Mouse (Mus musculus) liver, postnatal 0 days (tissue): ENCODE measurements at regions not wholly inside any gene's neighbourhood (a gene's known extent, or its start where the extent isn't known, plus 50 kb on each side); places are given as distances from the start of the nearest gene placed in this dataset.

Experiments
- ATAC-seq: fragments of 200-750 bp; cut with Nextera tagmentation; 2 replicates; pipeline ENCODE4 v1.8.0; 2017; ENCODE audit warnings: mild to moderate bottlenecking, moderate library complexity
- DNase-seq: peaks from one replicate; pipeline ENCODE4 v3.0.0-alpha.2; 2016
- H3K27ac ChIP-seq: fragments of 300-500 bp; sonication (generic); 2 replicates; pipeline ENCODE4 v1.5.1; 2014; ENCODE audit warnings: antibody characterized with exemption, moderate library complexity, mild to moderate bottlenecking, low read depth
- H3K27me3 ChIP-seq: fragments of 300-500 bp; sonication (generic); 2 replicates; pipeline ENCODE4 v1.6.1; 2014; ENCODE audit warnings: low read length, control low read depth, mixed read lengths; ENCODE audit not compliant: insufficient read depth
- H3K36me3 ChIP-seq: fragments of 300-500 bp; sonication (generic); replicated peaks from 2 replicates; pipeline ENCODE4 v1.6.1; 2014; ENCODE audit warnings: mild to moderate bottlenecking, control low read depth, low read length, moderate library complexity, mixed read lengths; ENCODE audit not compliant: insufficient read depth
- H3K4me1 ChIP-seq: fragments of 300-500 bp; sonication (generic); 2 replicates; pipeline ENCODE4 v1.6.1; 2014; ENCODE audit warnings: antibody characterized with exemption, mild to moderate bottlenecking, control low read depth; ENCODE audit not compliant: insufficient read depth
- H3K4me2 ChIP-seq: fragments of 300-500 bp; sonication (generic); 2 replicates; pipeline ENCODE4 v1.6.1; 2014; ENCODE audit warnings: low read depth, mild to moderate bottlenecking, low read length, moderate library complexity, mixed read lengths
- H3K4me3 ChIP-seq: fragments of 300-500 bp; sonication (generic); 2 replicates; pipeline ENCODE4 v1.5.1; 2014; ENCODE audit warnings: low read depth, low read length
- H3K9ac ChIP-seq: fragments of 300-500 bp; sonication (generic); replicated peaks from 2 replicates; pipeline ENCODE4 v1.6.1; 2014; ENCODE audit warnings: mild to moderate bottlenecking, moderate library complexity
- H3K9me3 ChIP-seq: fragments of 300-500 bp; sonication (generic); 2 replicates; pipeline ENCODE4 v1.6.1; 2016; ENCODE audit warnings: mild to moderate bottlenecking, control low read depth, low read length, mixed read lengths
- CTCF ChIP-seq: sonication (generic); IDR thresholded peaks from 2 replicates; pipeline ENCODE4 v1.5.1; 2016; ENCODE audit warnings: antibody characterized with exemption, low read depth
- EP300 ChIP-seq: IDR thresholded peaks from 2 replicates; pipeline ENCODE4 v1.6.1; 2016; ENCODE audit warnings: antibody characterized with exemption, low read depth, mild to moderate bottlenecking
- WGBS: fragments of 180-500 bp; shearing (Covaris S2); extraction: QIAGEN DNeasy Blood & Tissue Kit; methylation state at CpG from one replicate; pipeline ENCODE4 v1.1.7; 2014; ENCODE audit not compliant: insufficient replicate concordance; 5-methylcytosine and 5-hydroxymethylcytosine counted together

DNA sequence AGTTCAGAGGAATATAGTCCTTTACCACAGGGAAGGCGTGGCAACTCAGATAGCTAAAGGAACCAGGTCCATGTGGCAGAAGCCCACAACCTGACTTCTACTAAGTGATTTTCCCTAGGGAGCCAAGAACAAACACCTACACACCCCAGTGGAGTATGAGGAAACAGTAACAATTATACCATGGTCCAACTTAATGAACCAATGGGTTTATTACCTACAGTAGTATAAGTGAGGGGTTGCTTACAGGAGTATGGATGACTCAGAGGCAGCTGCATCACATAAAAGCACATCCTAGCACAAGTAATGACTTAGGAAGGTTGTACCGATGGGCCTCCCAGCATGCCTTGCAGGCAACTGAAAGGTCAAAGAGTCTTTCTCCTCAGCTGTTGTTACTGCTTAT lies 98.7 kb upstream of the Cul1 start:
- Histone ChIP-seq H3K4me1 (no peaks in the 10 kb centered on the region), H3K27me3 (no peaks in the 10 kb centered on the region), H3K4me3 (no peak overlapping the region), H3K36me3 (no peaks in the 10 kb centered on the region), H3K4me2 (no peak overlapping the region), H3K27ac (no peak overlapping the region), H3K9ac (no peak overlapping the region), H3K9me3 (no peaks in the 10 kb centered on the region)
- TF ChIP-seq CTCF (no peak), EP300 (no peak)
- DNase-seq (no peak), ATAC-seq (no peak)
- 82% methylated on average over 2 of the region's 2 CpGs for WGBS

DNA sequence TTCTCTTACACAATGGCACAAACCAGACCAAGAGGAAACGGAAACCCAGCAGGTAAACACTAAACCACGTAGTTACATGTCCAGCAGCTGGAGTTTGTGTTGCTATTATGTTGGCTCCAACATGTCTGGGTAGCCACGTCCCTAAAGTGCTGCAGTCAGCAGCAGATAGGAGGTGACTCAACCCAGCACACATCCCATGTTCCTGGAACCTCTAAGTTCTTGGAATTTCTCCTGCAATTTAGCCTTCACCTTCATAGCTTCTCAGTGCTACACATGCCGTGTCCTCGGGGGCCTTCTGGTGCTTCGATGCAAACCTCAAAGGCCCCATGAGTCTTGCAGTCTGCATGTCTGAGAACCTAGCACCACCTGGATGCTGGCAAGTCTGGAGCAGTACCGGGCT lies 97.7 kb upstream of the Cul1 start:
- Histone ChIP-seq H3K4me2 (no peak overlapping the region), H3K27me3 (no peaks in the 10 kb centered on the region), H3K9ac (no peak overlapping the region), H3K4me3 (no peak overlapping the region), H3K9me3 (no peaks in the 10 kb centered on the region), H3K27ac (no peak overlapping the region), H3K4me1 (no peaks in the 10 kb centered on the region), H3K36me3 (no peaks in the 10 kb centered on the region)
- ATAC-seq (no peak), DNase-seq (no peak)
- TF ChIP-seq EP300 (no peak), CTCF (no peak)
- 72% methylated on average over 7 of the region's 7 CpGs for WGBS

DNA sequence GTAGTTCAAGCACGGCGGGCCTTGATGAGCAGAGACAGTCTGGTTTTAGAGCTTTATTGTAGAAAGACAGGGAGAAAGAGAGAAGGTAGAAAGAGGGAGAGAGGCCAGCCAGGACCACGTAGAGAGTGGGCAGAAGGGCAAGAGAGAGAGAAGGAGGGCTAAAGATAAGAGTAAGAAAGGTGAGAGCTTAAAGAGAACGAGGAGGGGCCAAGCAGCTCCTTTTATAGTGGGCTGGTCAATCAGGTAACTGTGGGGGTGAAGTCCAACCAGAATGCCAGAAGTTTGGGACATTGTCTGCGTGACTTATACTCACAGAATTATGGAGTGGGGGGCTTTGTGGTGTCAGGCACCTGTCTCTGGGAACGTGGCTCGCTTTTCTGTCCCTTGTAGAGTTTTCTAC lies 96.7 kb upstream of the Cul1 start:
- no peaks in the 10 kb centered on the region for H3K4me1 ChIP-seq
- H3K27me3 ChIP-seq: no peaks in the 10 kb centered on the region
- WGBS: 67% methylated on average over 7 of the region's 7 CpGs
- no peak overlapping the region for H3K9ac ChIP-seq
- no peaks in the 10 kb centered on the region for H3K9me3 ChIP-seq
- no peak overlapping the region for H3K27ac ChIP-seq
- no peaks in the 10 kb centered on the region for H3K36me3 ChIP-seq
- TF ChIP-seq EP300: no peak
- TF ChIP-seq CTCF: no peak
- no peak for ATAC-seq
- no peak for DNase-seq
- H3K4me2 ChIP-seq: no peak overlapping the region
- H3K4me3 ChIP-seq: no peak overlapping the region

DNA sequence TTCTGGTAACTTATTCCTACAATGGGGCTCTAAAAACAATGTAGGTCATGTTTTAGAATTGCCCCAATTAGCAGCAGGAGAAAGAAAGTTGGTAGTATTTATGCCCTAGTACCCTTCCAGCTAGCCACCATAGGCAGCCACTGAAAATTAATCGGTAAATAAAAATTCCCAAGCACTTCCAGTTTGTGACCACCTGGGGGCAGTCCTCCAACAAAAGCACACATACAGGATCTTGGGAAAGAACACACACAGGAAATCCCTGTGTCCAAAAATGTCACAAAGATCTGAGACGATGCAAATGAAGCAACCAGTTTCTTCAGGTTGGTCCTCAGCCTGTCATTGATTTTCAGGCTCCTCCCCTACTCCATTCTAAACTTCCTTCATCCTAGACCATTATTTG lies 94.5 kb upstream of the Cul1 start:
- no peaks in the 10 kb centered on the region for H3K27me3 ChIP-seq
- no peak overlapping the region for H3K9ac ChIP-seq
- no peak for TF ChIP-seq EP300
- peak; percentile 59 for TF ChIP-seq CTCF
- no peak overlapping the region for H3K4me2 ChIP-seq
- no peaks in the 10 kb centered on the region for H3K9me3 ChIP-seq
- 51% methylated on average over 2 of the region's 2 CpGs for WGBS
- no peak for ATAC-seq
- H3K27ac ChIP-seq: no peak overlapping the region
- no peaks in the 10 kb centered on the region for H3K36me3 ChIP-seq
- no peak overlapping the region for H3K4me3 ChIP-seq
- H3K4me1 ChIP-seq: no peaks in the 10 kb centered on the region
- no peak for DNase-seq

DNA sequence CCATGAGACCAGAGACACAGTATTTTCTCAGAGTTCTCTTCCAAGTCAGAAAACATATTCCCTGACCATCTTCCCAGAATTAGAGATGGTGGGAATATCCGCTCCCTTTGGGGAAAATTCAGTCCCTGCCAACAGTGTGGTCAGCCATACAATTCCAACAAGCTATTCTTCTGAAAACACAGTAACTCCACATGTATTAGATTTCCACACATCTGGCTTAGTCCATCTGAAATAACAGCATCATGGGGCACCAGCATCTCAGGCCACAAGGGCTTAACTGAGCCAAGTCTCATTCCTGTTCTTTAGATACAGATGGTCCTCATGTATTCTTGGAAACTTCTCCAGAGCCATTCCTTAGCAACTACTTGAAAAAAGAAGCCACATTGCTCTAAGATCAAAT lies 89.2 kb upstream of the Cul1 start:
- DNase-seq (no peak), ATAC-seq (no peak)
- Histone ChIP-seq H3K4me2 (no peak overlapping the region), H3K9ac (no peak overlapping the region), H3K4me1 (no peaks in the 10 kb centered on the region), H3K4me3 (no peak overlapping the region), H3K9me3 (no peaks in the 10 kb centered on the region), H3K27me3 (no peaks in the 10 kb centered on the region), H3K36me3 (no peaks in the 10 kb centered on the region), H3K27ac (no peak overlapping the region)
- TF ChIP-seq EP300: no peak
- 77% methylated on average over 1 of the region's 1 CpGs for WGBS

DNA sequence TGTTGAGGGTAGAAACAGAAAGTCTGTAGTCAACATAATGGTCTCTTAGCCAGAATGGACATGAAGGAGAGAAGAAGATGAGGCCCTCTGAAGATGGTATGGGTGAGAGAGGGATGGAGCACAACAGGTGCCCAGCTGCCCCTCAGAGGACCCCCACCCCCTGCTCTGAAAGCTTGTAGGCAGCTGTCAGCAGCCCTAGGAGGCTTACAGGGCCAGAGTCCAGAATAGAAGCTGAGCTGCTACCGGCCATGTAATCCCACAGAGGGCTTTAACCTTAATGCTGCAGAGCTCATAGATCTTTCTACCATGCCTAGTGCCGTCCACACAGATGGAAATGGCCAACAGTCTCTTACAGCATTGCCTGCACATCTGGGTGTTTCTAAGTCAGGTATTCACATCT lies 88.6 kb upstream of the Cul1 start:
- ATAC-seq: no peak
- WGBS: 60% methylated on average over 2 of the region's 2 CpGs

More for the DNA sequence above, 88.6 kb upstream of the Cul1 start:
- H3K4me1 ChIP-seq: no peaks in the 10 kb centered on the region
- H3K4me2 ChIP-seq: no peak overlapping the region
- H3K9me3 ChIP-seq: no peaks in the 10 kb centered on the region
- TF ChIP-seq CTCF (no peak), EP300 (no peak)
- H3K4me3 ChIP-seq: no peak overlapping the region
- no peaks in the 10 kb centered on the region for H3K27me3 ChIP-seq
- no peaks in the 10 kb centered on the region for H3K36me3 ChIP-seq
- no peak overlapping the region for H3K9ac ChIP-seq
- no peak overlapping the region for H3K27ac ChIP-seq
- DNase-seq: no peak
